Mouse (Mus musculus) G1E (cell line): ENCODE results near the gene Nrd1. TPM values are rescaled to one million over a fixed set of nuclear protein-coding genes. Genes with fewer than 3 reads are reported as not detected.

Experiments
- ATAC-seq: 2 replicates; pipeline ENCODE4 v1.8.0; 2016; ENCODE audit warnings: mild to moderate bottlenecking; ENCODE audit not compliant: insufficient number of reproducible peaks, poor library complexity, low FRiP score, severe bottlenecking; ENCODE audit errors: extremely low read depth
- DNase-seq: peaks from one replicate; pipeline ENCODE4 v3.0.0; 2012; ENCODE audit warnings: low spot score
- H3K27me3 ChIP-seq: 2 replicates; pipeline ENCODE4 v1.6.1; 2012; ENCODE audit warnings: mild to moderate bottlenecking, low read length, inconsistent platforms; ENCODE audit not compliant: insufficient read depth
- H3K36me3 ChIP-seq: replicated peaks from 2 replicates; pipeline ENCODE3; 2012; ENCODE audit warnings: mild to moderate bottlenecking, inconsistent platforms
- H3K4me1 ChIP-seq: 2 replicates; pipeline ENCODE4 v1.6.1; 2012; ENCODE audit warnings: low read depth, low read length, inconsistent platforms, mixed read lengths; ENCODE audit not compliant: insufficient read depth
- H3K4me3 ChIP-seq: 2 replicates; pipeline ENCODE4 v1.5.1; 2012; ENCODE audit warnings: low read depth, mild to moderate bottlenecking, inconsistent platforms, low read length, moderate library complexity, mixed read lengths
- H3K9me3 ChIP-seq: replicated peaks from 2 replicates; pipeline ENCODE4 v1.6.1; 2012; ENCODE audit warnings: inconsistent platforms
- CTCF ChIP-seq: IDR thresholded peaks from 2 replicates; pipeline ENCODE4 v1.5.1; 2012; ENCODE audit warnings: low read depth, low read length, inconsistent platforms, mixed read lengths
- GATA1 ChIP-seq: IDR thresholded peaks from 2 replicates; pipeline ENCODE4 v1.6.1; 2012; ENCODE audit warnings: borderline replicate concordance, low read length, inconsistent platforms, mixed read lengths
- GATA2 ChIP-seq: IDR thresholded peaks from 2 replicates; pipeline ENCODE4 v1.6.1; 2012; ENCODE audit warnings: low read depth, low read length, inconsistent platforms, borderline replicate concordance
- POLR2AphosphoS5 ChIP-seq: IDR thresholded peaks from 2 replicates; pipeline ENCODE4 v1.6.1; 2012; ENCODE audit warnings: low read depth, low read length, inconsistent platforms; ENCODE audit not compliant: insufficient replicate concordance
- TAL1 ChIP-seq: conservative IDR thresholded peaks from 2 replicates; pipeline ENCODE4 v1.6.1; 2012; ENCODE audit warnings: low read depth, low read length, inconsistent platforms, mixed read lengths
- polyA plus RNA-seq: library from polyadenylated mRNA; stranded (reverse); fragments of >175 nt; gene quantifications from 2 replicates; pipeline ENCODE4 v1.2.3, GENCODE M21; 2012
- total RNA-seq, 2 experiments: library from RNA; stranded (forward) in 1 of 2; stranded (reverse) in 1 of 2; fragments of 200-1000 nt in 1 of 2; fragments of >200 nt in 1 of 2; fragmentation: Nextera tagmentation in 1 of 2; gene quantifications; 2 replicates each; pipeline ENCODE4 v1.2.3; 2014 to 2017

The Nrd1 gene
- total and polyA plus RNA-seq, 3 experiments = 32.9 to 261 (median 117) TPM

GRCm38 (mm10) chr4:108969517-108969916, 30.9 kb upstream of the Nrd1 start:
- Histone ChIP-seq H3K4me3 (no peak overlapping the region), H3K27me3 (peaks cover 13% of the 10 kb centered on the region; the same call in 1 of the 2 replicates), H3K36me3 (no peaks in the 10 kb centered on the region), H3K9me3 (no peaks in the 10 kb centered on the region), H3K4me1 (peaks cover 19% of the 10 kb centered on the region)
- TF ChIP-seq POLR2AphosphoS5 (no peak), CTCF (no peak), TAL1 (no peak), GATA1 (no peak), GATA2 (no peak)
- peak; percentile 11 for DNase-seq
- ATAC-seq = peak; percentile 82

GRCm38 (mm10) chr4:108971054-108971453, 29.4 kb upstream of the Nrd1 start:
- H3K36me3 ChIP-seq = no peaks in the 10 kb centered on the region
- H3K4me3 ChIP-seq = no peak overlapping the region
- H3K27me3 ChIP-seq = peaks cover 15% of the 10 kb centered on the region; the same call in 1 of the 2 replicates
- no peak for DNase-seq
- H3K4me1 ChIP-seq = peaks cover 21% of the 10 kb centered on the region
- H3K9me3 ChIP-seq = no peaks in the 10 kb centered on the region
- ATAC-seq = no peak
- TF ChIP-seq TAL1 (no peak), POLR2AphosphoS5 (no peak), CTCF (no peak), GATA2 (no peak), GATA1 (no peak)

- ATAC-seq (no peak), DNase-seq (peak; percentile 35)
- Histone ChIP-seq H3K4me1 (peaks cover 16% of the 10 kb centered on the region), H3K4me3 (no peak overlapping the region), H3K27me3 (peaks cover 9% of the 10 kb centered on the region; the same call in 1 of the 2 replicates), H3K36me3 (no peaks in the 10 kb centered on the region), H3K9me3 (no peaks in the 10 kb centered on the region)
- TF ChIP-seq POLR2AphosphoS5 = no peak
- no peak for TF ChIP-seq CTCF
- TF ChIP-seq GATA2 = no peak
- TF ChIP-seq GATA1 = no peak
- no peak for TF ChIP-seq TAL1
Observed at GRCm38 (mm10) chr4:108976458-108977071, 23.9 kb upstream of the Nrd1 start.

GRCm38 (mm10) chr4:108986833-108987472, 13.5 kb upstream of the Nrd1 start:
- DNase-seq = no peak
- ATAC-seq = no peak
- H3K27me3 ChIP-seq = no peaks in the 10 kb centered on the region
- H3K4me1 ChIP-seq = peaks cover 38% of the 10 kb centered on the region
- no peaks in the 10 kb centered on the region for H3K9me3 ChIP-seq
- no peak overlapping the region for H3K4me3 ChIP-seq
- TF ChIP-seq GATA1 (no peak), POLR2AphosphoS5 (no peak), TAL1 (no peak), CTCF (no peak), GATA2 (no peak)
- no peaks in the 10 kb centered on the region for H3K36me3 ChIP-seq

GRCm38 (mm10) chr4:108987473-108987842, 13.0 kb upstream of the Nrd1 start:
- DNase-seq (no peak), ATAC-seq (no peak)
- H3K9me3 ChIP-seq = no peaks in the 10 kb centered on the region
- H3K27me3 ChIP-seq = no peaks in the 10 kb centered on the region
- TF ChIP-seq GATA2 = no peak
- no peak for TF ChIP-seq CTCF
- no peak for TF ChIP-seq GATA1
- no peak for TF ChIP-seq POLR2AphosphoS5
- no peak for TF ChIP-seq TAL1
- H3K4me1 ChIP-seq = peaks cover 40% of the 10 kb centered on the region
- no peak overlapping the region for H3K4me3 ChIP-seq
- H3K36me3 ChIP-seq = no peaks in the 10 kb centered on the region

- Histone ChIP-seq H3K4me1 (peaks cover 44% of the 10 kb centered on the region), H3K4me3 (no peak overlapping the region), H3K36me3 (no peaks in the 10 kb centered on the region), H3K27me3 (no peaks in the 10 kb centered on the region), H3K9me3 (no peaks in the 10 kb centered on the region)
- TF ChIP-seq GATA2 (no peak), TAL1 (no peak), GATA1 (no peak), CTCF (no peak), POLR2AphosphoS5 (no peak)
- DNase-seq = no peak
- no peak for ATAC-seq
Observed at GRCm38 (mm10) chr4:108989430-108989829, 11.0 kb upstream of the Nrd1 start.
